Mouse (Mus musculus) thymus, adult 2 months (tissue): ENCODE results near the gene Taf3. TPM values are rescaled to one million over a fixed set of nuclear protein-coding genes. Genes with fewer than 3 reads are reported as not detected.

Source experiments
- DNase-seq: peaks from one replicate; pipeline ENCODE4 v3.0.0; 2021
- H3K27ac ChIP-seq: fragments of 200-500 bp; 2 replicates; pipeline ENCODE4 v1.5.1; 2012; ENCODE audit warnings: low read length, control low read depth; ENCODE audit not compliant: control insufficient read depth, insufficient read depth
- H3K27me3 ChIP-seq: fragments of 200-500 bp; 2 replicates; pipeline ENCODE4 v1.6.1; 2012; ENCODE audit warnings: mild to moderate bottlenecking, low read length, moderate library complexity, mixed read lengths; ENCODE audit not compliant: control insufficient read depth, insufficient read depth
- H3K36me3 ChIP-seq: fragments of 200-500 bp; 2 replicates; pipeline ENCODE4 v1.6.1; 2012; ENCODE audit warnings: mild to moderate bottlenecking, low read length, moderate library complexity; ENCODE audit not compliant: control insufficient read depth, insufficient read depth
- H3K4me1 ChIP-seq: fragments of 200-500 bp; replicated peaks from 2 replicates; pipeline ENCODE4 v1.6.1; 2012; ENCODE audit warnings: low read length; ENCODE audit not compliant: control insufficient read depth, insufficient read depth
- H3K4me3 ChIP-seq: fragments of 200-500 bp; 2 replicates; pipeline ENCODE4 v1.5.1; 2012; ENCODE audit warnings: mild to moderate bottlenecking, low read length, control low read depth, moderate library complexity; ENCODE audit not compliant: control insufficient read depth, insufficient read depth
- CTCF ChIP-seq: fragments of 200-500 bp; IDR thresholded peaks from 2 replicates; pipeline ENCODE4 v1.5.1; 2012; ENCODE audit warnings: mild to moderate bottlenecking, control low read depth, low read length, moderate library complexity, borderline replicate concordance; ENCODE audit not compliant: control insufficient read depth, poor library complexity, insufficient read depth; ENCODE audit errors: extremely low read depth
- POLR2A ChIP-seq: fragments of 200-500 bp; IDR thresholded peaks from 2 replicates; pipeline ENCODE4 v1.6.1; 2012; ENCODE audit warnings: mild to moderate bottlenecking, low read length, control low read depth, moderate library complexity; ENCODE audit not compliant: control insufficient read depth, poor library complexity, insufficient read depth; ENCODE audit errors: extremely low read depth
- WGBS: fragments of 180-500 bp; shearing (Covaris S2); methylation state at CpG from one replicate; pipeline ENCODE4 v1.1.7; 2018; 5-methylcytosine and 5-hydroxymethylcytosine counted together
- polyA plus RNA-seq: library from polyadenylated mRNA; depleted of rRNA; stranded (reverse); fragments of >200 nt; gene quantifications from 2 replicates; pipeline ENCODE4 v1.2.3, GENCODE M21; 2012

The Taf3 gene
- polyA plus RNA-seq, 1 experiment: 10.0 TPM

GRCm38 (mm10) chr2:9882926-9883802 is 165.2 kb downstream of the Taf3 start:
- WGBS: 4% methylated on average over 43 of the region's 43 CpGs
- H3K27me3 ChIP-seq: peaks cover 52% of the 10 kb centered on the region
- peak; percentile 30 for DNase-seq
- TF ChIP-seq POLR2A (no peak), CTCF (no peak)
- H3K4me1 ChIP-seq: peaks cover 36% of the 10 kb centered on the region
- H3K4me3 ChIP-seq: peak overlapping the region; percentile 31
- no peaks in the 10 kb centered on the region for H3K36me3 ChIP-seq
- no peak overlapping the region for H3K27ac ChIP-seq

- WGBS: 2% methylated on average over 39 of the region's 39 CpGs
- Histone ChIP-seq H3K4me1 (peaks cover 34% of the 10 kb centered on the region), H3K27ac (no peak overlapping the region), H3K27me3 (peaks cover 48% of the 10 kb centered on the region), H3K36me3 (no peaks in the 10 kb centered on the region), H3K4me3 (peak overlapping the region; percentile 31)
- DNase-seq: peak; percentile 33
- TF ChIP-seq POLR2A: no peak
- TF ChIP-seq CTCF: no peak
These were observed 165.9 kb downstream of the Taf3 start for GRCm38 (mm10) chr2:9882371-9882925.

GRCm38 (mm10) chr2:9881611-9882023 is 166.8 kb downstream of the Taf3 start:
- DNase-seq: peak; percentile 30
- WGBS: 26% methylated on average over 13 of the region's 13 CpGs
- Histone ChIP-seq H3K4me1 (peaks cover 33% of the 10 kb centered on the region), H3K27me3 (peaks cover 42% of the 10 kb centered on the region), H3K4me3 (no peak overlapping the region), H3K27ac (no peak overlapping the region), H3K36me3 (no peaks in the 10 kb centered on the region)
- TF ChIP-seq CTCF: no peak
- no peak for TF ChIP-seq POLR2A

GRCm38 (mm10) chr2:9881051-9881591 is 167.3 kb downstream of the Taf3 start, which contains the start of gene 4930412O13Rik:
Gene 4930412O13Rik (plus strand): TSS chr2:9881252.
- Histone ChIP-seq H3K36me3 (no peaks in the 10 kb centered on the region), H3K4me3 (no peak within 1 kb of the TSS), H3K4me1 (peaks cover 33% of the 10 kb centered on the region), H3K27ac (no peak within 1 kb of the TSS), H3K27me3 (peaks cover 41% of the 10 kb centered on the region)
- TF ChIP-seq POLR2A (no peak), CTCF (no peak)
- WGBS: 16% methylated on average over 35 of the region's 35 CpGs
- DNase-seq: no peak

GRCm38 (mm10) chr2:9880271-9880670 is 168.1 kb downstream of the Taf3 start:
- Histone ChIP-seq H3K36me3 (no peaks in the 10 kb centered on the region; the same call in 1 of the 2 replicates), H3K27ac (no peak overlapping the region), H3K4me1 (peaks cover 34% of the 10 kb centered on the region), H3K27me3 (peaks cover 36% of the 10 kb centered on the region), H3K4me3 (no peak overlapping the region)
- no peak for DNase-seq
- 22% methylated on average over 11 of the region's 11 CpGs for WGBS
- TF ChIP-seq CTCF (no peak), POLR2A (no peak)

- TF ChIP-seq POLR2A (peak; percentile 69; the same call in 1 of the 2 replicates), CTCF (peak; percentile 88)
- DNase-seq: peak; percentile 97
- H3K27ac ChIP-seq: peak overlapping the region; percentile 75
- H3K36me3 ChIP-seq: peaks cover 5% of the 10 kb centered on the region
- under 1% methylated on average over 21 of the region's 21 CpGs for WGBS
- peaks cover 32% of the 10 kb centered on the region for H3K27me3 ChIP-seq
- peak overlapping the region; percentile 99 for H3K4me3 ChIP-seq
- H3K4me1 ChIP-seq: peaks cover 42% of the 10 kb centered on the region
These were observed 168.9 kb downstream of the Taf3 start for GRCm38 (mm10) chr2:9879493-9879892.
